Mouse (Mus musculus) hindbrain, embryonic 16.5 days (tissue): ENCODE results near the gene Mrtfa. TPM values are rescaled to one million over a fixed set of nuclear protein-coding genes. Genes with fewer than 3 reads are reported as not detected.

ENCODE experiments used
- ATAC-seq: fragments of 200-750 bp; cut with Nextera tagmentation; 2 replicates; pipeline ENCODE4 v1.8.0; 2017; ENCODE audit warnings: moderate TSS enrichment, moderate library complexity
- H3K27ac ChIP-seq: fragments of 300-500 bp; sonication (generic); 2 replicates; pipeline ENCODE4 v1.5.1; 2014; ENCODE audit warnings: low read depth, mild to moderate bottlenecking, control low read depth, low read length, moderate library complexity
- H3K27me3 ChIP-seq: fragments of 300-500 bp; sonication (generic); replicated peaks from 2 replicates; pipeline ENCODE4 v1.6.1; 2014; ENCODE audit warnings: low read length; ENCODE audit not compliant: control insufficient read depth, insufficient read depth
- H3K36me3 ChIP-seq: fragments of 300-500 bp; sonication (generic); 2 replicates; pipeline ENCODE4 v1.6.1; 2014; ENCODE audit warnings: mild to moderate bottlenecking, low read length, moderate library complexity, mixed read lengths; ENCODE audit not compliant: control insufficient read depth, insufficient read depth
- H3K4me1 ChIP-seq: fragments of 300-500 bp; sonication (generic); 2 replicates; pipeline ENCODE4 v1.6.1; 2014; ENCODE audit warnings: low read depth, low read length; ENCODE audit not compliant: control insufficient read depth, insufficient read depth
- H3K4me2 ChIP-seq: fragments of 300-500 bp; sonication (generic); 2 replicates; pipeline ENCODE4 v1.6.1; 2014; ENCODE audit warnings: mild to moderate bottlenecking, low read length, control low read depth, moderate library complexity
- H3K4me3 ChIP-seq: fragments of 300-500 bp; sonication (generic); 2 replicates; pipeline ENCODE4 v1.5.1; 2014; ENCODE audit warnings: mild to moderate bottlenecking, low read length, control low read depth, moderate library complexity
- H3K9ac ChIP-seq: fragments of 300-500 bp; sonication (generic); 2 replicates; pipeline ENCODE4 v1.6.1; 2014; ENCODE audit warnings: low read depth, mild to moderate bottlenecking, control low read depth, low read length, moderate library complexity
- H3K9me3 ChIP-seq: fragments of 300-500 bp; sonication (generic); 2 replicates; pipeline ENCODE4 v1.6.1; 2014; ENCODE audit warnings: mild to moderate bottlenecking, low read length, moderate library complexity; ENCODE audit not compliant: control insufficient read depth
- WGBS: fragments of 180-500 bp; shearing (Covaris S2); extraction: QIAGEN DNeasy Blood & Tissue Kit; methylation state at CpG from one replicate; pipeline ENCODE4 v1.1.7; 2014; 5-methylcytosine and 5-hydroxymethylcytosine counted together
- polyA plus RNA-seq: library from polyadenylated mRNA; unstranded; fragments of >200 nt; fragmentation: Nextera tagmentation; extraction: Ambion mirVana; gene quantifications from 2 replicates; pipeline ENCODE4 v1.2.1, GENCODE M21; 2015

Gene Mrtfa
- polyA plus RNA-seq, 1 experiment from 2014 or later: 24.1 TPM

- Histone ChIP-seq H3K4me3 (no peak overlapping the region), H3K4me2 (no peak overlapping the region), H3K9ac (no peak overlapping the region), H3K4me1 (peaks cover 10% of the 10 kb centered on the region), H3K27ac (no peak overlapping the region), H3K9me3 (no peaks in the 10 kb centered on the region), H3K36me3 (no peaks in the 10 kb centered on the region), H3K27me3 (no peaks in the 10 kb centered on the region)
- WGBS: 72% methylated on average over 4 of the region's 4 CpGs
- ATAC-seq: no peak
Observed at GRCm38 (mm10) chr15:80979611-80980010, 210.9 kb downstream of the Mrtfa start.

- H3K9ac ChIP-seq: peak within 1 kb of the TSS; percentile 89
- ATAC-seq: peak; percentile 97
- H3K4me1 ChIP-seq: peaks cover 10% of the 10 kb centered on the region
- peak within 1 kb of the TSS; percentile 91 for H3K4me3 ChIP-seq
- no peaks in the 10 kb centered on the region for H3K9me3 ChIP-seq
- under 1% methylated on average over 60 of the region's 67 CpGs for WGBS
- no peaks in the 10 kb centered on the region for H3K27me3 ChIP-seq
- H3K36me3 ChIP-seq: no peaks in the 10 kb centered on the region
- H3K27ac ChIP-seq: peak within 1 kb of the TSS; percentile 74
- peak within 1 kb of the TSS; percentile 72 for H3K4me2 ChIP-seq
Observed at GRCm38 (mm10) chr15:80977620-80978334, 212.8 kb downstream of the Mrtfa start, which contains the start of gene Sgsm3. Gene Sgsm3 (plus strand): TSS chr15:80977765.

- H3K9me3 ChIP-seq: no peaks in the 10 kb centered on the region
- ATAC-seq: no peak
- no peaks in the 10 kb centered on the region for H3K36me3 ChIP-seq
- H3K27ac ChIP-seq: no peak overlapping the region
- H3K9ac ChIP-seq: no peak overlapping the region
- H3K4me1 ChIP-seq: peaks cover 10% of the 10 kb centered on the region
- 90% methylated on average over 3 of the region's 3 CpGs for WGBS
- H3K27me3 ChIP-seq: no peaks in the 10 kb centered on the region
- no peak overlapping the region for H3K4me2 ChIP-seq
- no peak overlapping the region for H3K4me3 ChIP-seq
Observed at GRCm38 (mm10) chr15:80975666-80976065, 214.9 kb downstream of the Mrtfa start.

GRCm38 (mm10) chr15:80974311-80974710 is 216.2 kb downstream of the Mrtfa start:
- Histone ChIP-seq H3K4me1 (peaks cover 5% of the 10 kb centered on the region), H3K36me3 (peaks cover 2% of the 10 kb centered on the region), H3K4me3 (no peak overlapping the region), H3K4me2 (no peak overlapping the region), H3K27me3 (no peaks in the 10 kb centered on the region), H3K27ac (no peak overlapping the region), H3K9ac (no peak overlapping the region), H3K9me3 (no peaks in the 10 kb centered on the region)
- ATAC-seq: no peak
- WGBS: 54% methylated on average over 5 of the region's 5 CpGs

- WGBS: 89% methylated on average over 1 of the region's 1 CpGs
- peaks cover 34% of the 10 kb centered on the region for H3K36me3 ChIP-seq
Observed at GRCm38 (mm10) chr15:80969371-80969770, 221.2 kb downstream of the Mrtfa start.

More at GRCm38 (mm10) chr15:80969371-80969770, 221.2 kb downstream of the Mrtfa start:
- H3K4me3 ChIP-seq: no peak overlapping the region
- no peak for ATAC-seq
- no peaks in the 10 kb centered on the region for H3K9me3 ChIP-seq
- no peak overlapping the region for H3K27ac ChIP-seq
- H3K9ac ChIP-seq: no peak overlapping the region
- no peaks in the 10 kb centered on the region for H3K4me1 ChIP-seq
- H3K27me3 ChIP-seq: no peaks in the 10 kb centered on the region
- no peak overlapping the region for H3K4me2 ChIP-seq

Other genes with a start within 250 kb of the Mrtfa start
- gene Adsl, start 242.3 kb downstream of the Mrtfa start, polyA plus RNA-seq: 116 TPM in 2 replicates
- 81.8 and 85.1 TPM in 2 replicates for gene Sgsm3, start 213.0 kb downstream of the Mrtfa start, polyA plus RNA-seq
- 6.3 and 7.9 TPM in 2 replicates for gene Mchr1, start 44.7 kb upstream of the Mrtfa start, polyA plus RNA-seq
- gene Slc25a17, start 170.1 kb upstream of the Mrtfa start, polyA plus RNA-seq: 131 and 133 TPM in 2 replicates
- gene St13, start 209.3 kb upstream of the Mrtfa start, polyA plus RNA-seq: 200 and 211 TPM in 2 replicates
- gene Xpnpep3, start 209.4 kb upstream of the Mrtfa start, polyA plus RNA-seq: 8.3 and 10.6 TPM in 2 replicates
- gene Dnajb7, start 217.5 kb upstream of the Mrtfa start, polyA plus RNA-seq: 0.95 and 1.3 TPM in 2 replicates